Mouse (Mus musculus): ENCODE data around the gene Hectd4.

DNA sequence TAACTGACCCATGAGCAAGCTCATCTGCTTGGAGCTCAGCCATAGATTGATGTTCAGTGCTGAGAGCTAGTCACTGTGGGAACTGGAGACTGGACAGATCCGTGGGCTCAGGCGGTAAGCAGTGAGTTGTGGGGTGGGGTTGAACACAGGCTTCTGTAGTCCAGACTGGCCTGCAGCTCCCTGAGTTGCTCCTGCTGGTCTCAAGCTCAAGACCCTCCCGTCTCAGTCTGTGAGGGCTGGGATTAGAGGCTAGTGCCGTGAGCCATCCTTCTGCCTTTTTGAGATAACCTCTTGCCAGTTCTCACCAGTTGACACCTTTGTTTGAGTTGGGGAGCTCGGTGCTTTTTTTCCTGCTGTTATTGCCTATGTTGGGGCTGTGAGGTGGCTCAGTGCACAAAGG lies 180.8 kb downstream of the Hectd4 start:
- TF ChIP-seq POLR2A (IDR thresholded peaks at IDR 0.05; ENCODE audit: control insufficient read depth, extremely low read depth, insufficient read depth, low read length, poor library complexity): no peak
- TF ChIP-seq CTCF (IDR thresholded peaks at IDR 0.05; ENCODE audit: borderline replicate concordance, control insufficient read depth, extremely low read depth, insufficient read depth, low read length, poor library complexity): no peak

Data from thymus, adult 2 months (tissue).